Mouse (Mus musculus): ENCODE data around the gene Ptpra. TPM values are rescaled to one million over a fixed set of nuclear protein-coding genes. Genes with fewer than 3 reads are reported as not detected.

Ptpra gene
- polyA plus RNA-seq, 1 experiment, result 57.9 TPM

GRCm38 (mm10) chr2:130558015-130558414 lies 107.9 kb downstream of the Ptpra start:
- H3K36me3 ChIP-seq (ENCODE audit: control insufficient read depth, insufficient read depth), result peaks cover 6% of the 10 kb centered on the region
- TF ChIP-seq REST (IDR thresholded peaks at IDR 0.05; ENCODE audit: insufficient read depth, insufficient read length), result no peak
- TF ChIP-seq POLR2A (IDR thresholded peaks at IDR 0.05; ENCODE audit: insufficient read length, low read depth), result no peak
- TF ChIP-seq TCF12 (IDR thresholded peaks at IDR 0.05; ENCODE audit: insufficient read depth, poor library complexity, severe bottlenecking), result no peak
- no peak for TF ChIP-seq CEBPB (IDR thresholded peaks at IDR 0.05; ENCODE audit: insufficient read depth, poor library complexity, severe bottlenecking)
- TF ChIP-seq SRF (IDR thresholded peaks at IDR 0.05; ENCODE audit: control insufficient read depth, insufficient read length, low read depth), result no peak
- TF ChIP-seq MAX (IDR thresholded peaks at IDR 0.05; ENCODE audit: low read depth), result no peak
- no peak for TF ChIP-seq MYOD1 (IDR thresholded peaks at IDR 0.05; ENCODE audit: control insufficient read depth in 1 of 3, insufficient read length in 2 of 3, low read depth in 2 of 3)

DNA sequence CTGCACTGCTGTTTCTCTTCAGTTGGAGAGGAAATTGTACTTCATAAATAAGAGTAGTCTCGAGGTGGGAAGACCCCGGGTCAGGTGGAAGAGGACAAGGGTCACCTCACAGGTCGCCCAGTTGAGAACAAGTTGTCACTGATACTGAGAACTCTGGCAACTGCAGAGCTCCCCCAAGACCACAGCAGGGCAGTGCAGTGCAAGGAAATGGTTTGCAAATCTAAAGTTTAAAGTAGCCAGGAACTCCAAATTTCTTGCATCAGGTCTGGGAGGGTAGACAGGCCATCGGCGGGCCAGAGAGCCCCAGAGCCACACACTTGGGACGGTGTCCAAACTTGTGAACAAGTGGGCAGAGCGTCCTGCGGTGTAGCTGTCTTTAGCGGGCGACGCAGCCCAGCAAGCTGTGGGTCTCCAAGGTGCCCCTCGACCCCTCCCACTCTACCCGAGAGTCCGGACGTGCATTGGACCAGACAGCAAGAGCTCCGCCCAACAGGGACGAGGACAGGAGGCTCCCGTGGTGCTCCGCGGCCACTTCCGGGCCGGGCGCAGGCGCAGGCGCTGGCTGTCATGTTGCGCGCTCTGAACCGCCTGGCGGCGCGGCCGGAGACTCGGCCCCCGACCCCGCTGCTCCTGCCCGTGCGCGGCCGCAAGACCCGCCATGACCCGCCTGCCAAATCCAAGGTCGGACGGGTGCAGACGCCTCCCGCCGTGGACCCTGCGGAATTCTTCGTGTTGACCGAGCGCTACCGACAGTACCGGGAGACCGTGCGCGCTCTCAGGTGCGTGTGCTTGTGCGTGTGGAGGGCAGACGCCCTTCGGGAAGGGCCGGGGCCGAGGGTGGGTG lies 113.4 kb downstream of the Ptpra start, which contains the start of gene Mrps26:
Mrps26 (plus strand) TSS at position 531 of the 844 bp plus-strand sequence.
- H3K79me2 ChIP-seq (ENCODE audit: control insufficient read depth, insufficient read depth), result peaks cover 13% of the 10 kb centered on the region
- no peak for TF ChIP-seq USF1 (IDR thresholded peaks at IDR 0.05; ENCODE audit: low read depth)
- TF ChIP-seq CEBPB (IDR thresholded peaks at IDR 0.05; ENCODE audit: insufficient read depth, poor library complexity, severe bottlenecking), result no peak
- TF ChIP-seq MYOD1 (IDR thresholded peaks at IDR 0.05; ENCODE audit: control insufficient read depth in 1 of 3, insufficient read length in 2 of 3, low read depth in 2 of 3), result no peak
- TF ChIP-seq TCF12 (IDR thresholded peaks at IDR 0.05; ENCODE audit: insufficient read depth, poor library complexity, severe bottlenecking), result no peak
- TF ChIP-seq REST (IDR thresholded peaks at IDR 0.05; ENCODE audit: insufficient read depth, insufficient read length), result no peak
- TF ChIP-seq MYOG (IDR thresholded peaks at IDR 0.05; ENCODE audit: control insufficient read depth in 1 of 3, insufficient read depth in 1 of 3, insufficient read length in 2 of 3, low read depth in 2 of 3), result peak in 1 of 3 experiments; percentile 2
- no peak for TF ChIP-seq TCF3 (IDR thresholded peaks at IDR 0.05; ENCODE audit: insufficient read length, low read depth)
- no peak for TF ChIP-seq MAX (IDR thresholded peaks at IDR 0.05; ENCODE audit: low read depth)
- no peak for TF ChIP-seq E2F4 (IDR thresholded peaks at IDR 0.05; ENCODE audit: insufficient read depth)
- TF ChIP-seq SRF (IDR thresholded peaks at IDR 0.05; ENCODE audit: control insufficient read depth, insufficient read length, low read depth), result peak; percentile 42
- peak; percentile 90 for TF ChIP-seq POLR2A (IDR thresholded peaks at IDR 0.05; ENCODE audit: insufficient read length, low read depth)
- TF ChIP-seq POLR2AphosphoS2 (IDR thresholded peaks at IDR 0.05; ENCODE audit: insufficient read length, low read depth), result peak; percentile 95

More at GRCm38 (mm10) chr2:130558015-130558414, 107.9 kb downstream of the Ptpra start:
- no peak overlapping the region for H3K4me3 ChIP-seq
- no peaks in the 10 kb centered on the region for H3K79me2 ChIP-seq (ENCODE audit: control insufficient read depth, insufficient read depth)
- H3K4me2 ChIP-seq (ENCODE audit: low read depth), result no peak overlapping the region
- H3K27me3 ChIP-seq (ENCODE audit: control insufficient read depth, insufficient read depth, insufficient read length), result no peaks in the 10 kb centered on the region
- no peak overlapping the region for H3ac ChIP-seq (ENCODE audit: control insufficient read depth, insufficient read length)

GRCm38 (mm10) chr2:130564063-130564462 lies 114.0 kb downstream of the Ptpra start:
- peak overlapping the region; percentile 84 for H3K4me2 ChIP-seq (ENCODE audit: low read depth)
- no peak for TF ChIP-seq POLR2AphosphoS2 (IDR thresholded peaks at IDR 0.05; ENCODE audit: insufficient read length, low read depth)
- TF ChIP-seq MYOG (IDR thresholded peaks at IDR 0.05; ENCODE audit: control insufficient read depth in 1 of 3, insufficient read depth in 1 of 3, insufficient read length in 2 of 3, low read depth in 2 of 3), result no peak
- no peak for TF ChIP-seq MAX (IDR thresholded peaks at IDR 0.05; ENCODE audit: low read depth)
- no peak for TF ChIP-seq CEBPB (IDR thresholded peaks at IDR 0.05; ENCODE audit: insufficient read depth, poor library complexity, severe bottlenecking)
- TF ChIP-seq TCF3 (IDR thresholded peaks at IDR 0.05; ENCODE audit: insufficient read length, low read depth), result no peak
- TF ChIP-seq SRF (IDR thresholded peaks at IDR 0.05; ENCODE audit: control insufficient read depth, insufficient read length, low read depth), result no peak
- TF ChIP-seq USF1 (IDR thresholded peaks at IDR 0.05; ENCODE audit: low read depth), result no peak
- no peak for TF ChIP-seq REST (IDR thresholded peaks at IDR 0.05; ENCODE audit: insufficient read depth, insufficient read length)
- TF ChIP-seq TCF12 (IDR thresholded peaks at IDR 0.05; ENCODE audit: insufficient read depth, poor library complexity, severe bottlenecking), result no peak
- no peak for TF ChIP-seq POLR2A (IDR thresholded peaks at IDR 0.05; ENCODE audit: insufficient read length, low read depth)
- peak overlapping the region; percentile 81 for H3K4me3 ChIP-seq
- H3K36me3 ChIP-seq (ENCODE audit: control insufficient read depth, insufficient read depth), result peaks cover 6% of the 10 kb centered on the region
- H3K79me2 ChIP-seq (ENCODE audit: control insufficient read depth, insufficient read depth), result peaks cover 13% of the 10 kb centered on the region
- peak overlapping the region; percentile 82 for H3ac ChIP-seq (ENCODE audit: control insufficient read depth, insufficient read length)
- no peaks in the 10 kb centered on the region for H3K27me3 ChIP-seq (ENCODE audit: control insufficient read depth, insufficient read depth, insufficient read length)

More for the DNA sequence above, 113.4 kb downstream of the Ptpra start, which contains the start of gene Mrps26:
- peaks cover 9% of the 10 kb centered on the region for H3K36me3 ChIP-seq (ENCODE audit: control insufficient read depth, insufficient read depth)
- peak within 1 kb of the TSS; percentile 84 for H3K4me2 ChIP-seq (ENCODE audit: low read depth)
- H3ac ChIP-seq (ENCODE audit: control insufficient read depth, insufficient read length), result peak within 1 kb of the TSS; percentile 82
- peak within 1 kb of the TSS; percentile 81 for H3K4me3 ChIP-seq
- H3K27me3 ChIP-seq (ENCODE audit: control insufficient read depth, insufficient read depth, insufficient read length), result no peaks in the 10 kb centered on the region

DNA sequence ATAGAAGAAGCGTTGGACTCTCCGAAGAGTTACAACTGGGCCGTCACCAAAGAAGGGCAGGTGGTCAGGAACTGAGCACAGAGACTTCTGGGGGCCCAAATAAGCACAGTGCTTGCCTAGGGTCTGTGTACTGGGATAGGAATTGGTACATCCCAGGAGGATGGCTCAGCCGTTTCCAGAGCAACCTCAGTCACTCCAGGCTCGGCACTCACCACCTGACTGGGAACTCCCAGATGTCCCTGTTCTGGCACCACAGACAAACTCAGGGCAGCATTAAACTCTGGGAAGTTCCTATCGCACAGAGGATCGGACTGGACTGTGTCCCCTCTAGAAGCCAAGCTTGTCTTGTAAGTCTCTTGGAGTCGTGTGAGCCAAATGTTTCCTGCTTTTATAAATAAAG lies 114.9 kb downstream of the Ptpra start:
- Histone ChIP-seq H3K27me3 (ENCODE audit: control insufficient read depth, insufficient read depth, insufficient read length) (no peaks in the 10 kb centered on the region), H3K36me3 (ENCODE audit: control insufficient read depth, insufficient read depth) (peaks cover 6% of the 10 kb centered on the region), H3ac (ENCODE audit: control insufficient read depth, insufficient read length) (no peak overlapping the region), H3K79me2 (ENCODE audit: control insufficient read depth, insufficient read depth) (peaks cover 13% of the 10 kb centered on the region), H3K4me3 (peak overlapping the region; percentile 81), H3K4me2 (ENCODE audit: low read depth) (peak overlapping the region; percentile 84)
- no peak for TF ChIP-seq E2F4 (IDR thresholded peaks at IDR 0.05; ENCODE audit: insufficient read depth)
- no peak for TF ChIP-seq REST (IDR thresholded peaks at IDR 0.05; ENCODE audit: insufficient read depth, insufficient read length)
- TF ChIP-seq CEBPB (IDR thresholded peaks at IDR 0.05; ENCODE audit: insufficient read depth, poor library complexity, severe bottlenecking), result no peak
- no peak for TF ChIP-seq MYOG (IDR thresholded peaks at IDR 0.05; ENCODE audit: control insufficient read depth in 1 of 3, insufficient read depth in 1 of 3, insufficient read length in 2 of 3, low read depth in 2 of 3)
- no peak for TF ChIP-seq TCF12 (IDR thresholded peaks at IDR 0.05; ENCODE audit: insufficient read depth, poor library complexity, severe bottlenecking)
- TF ChIP-seq USF1 (IDR thresholded peaks at IDR 0.05; ENCODE audit: low read depth), result no peak
- no peak for TF ChIP-seq POLR2A (IDR thresholded peaks at IDR 0.05; ENCODE audit: insufficient read length, low read depth)
- TF ChIP-seq SRF (IDR thresholded peaks at IDR 0.05; ENCODE audit: control insufficient read depth, insufficient read length, low read depth), result no peak
- no peak for TF ChIP-seq TCF3 (IDR thresholded peaks at IDR 0.05; ENCODE audit: insufficient read length, low read depth)
- TF ChIP-seq MYOD1 (IDR thresholded peaks at IDR 0.05; ENCODE audit: control insufficient read depth in 1 of 3, insufficient read length in 2 of 3, low read depth in 2 of 3), result no peak
- no peak for TF ChIP-seq MAX (IDR thresholded peaks at IDR 0.05; ENCODE audit: low read depth)
- no peak for TF ChIP-seq POLR2AphosphoS2 (IDR thresholded peaks at IDR 0.05; ENCODE audit: insufficient read length, low read depth)

All from myocyte (in vitro differentiated cells).